Mouse (Mus musculus) E14TG2a.4 (cell line): ENCODE data around the gene S1pr5.

Experiments used
- CTCF ChIP-seq: conservative IDR thresholded peaks from 2 replicates; pipeline ENCODE4 v1.5.1; 2014; ENCODE audit warnings: low read length
- NANOG ChIP-seq: IDR thresholded peaks from 2 replicates; pipeline ENCODE4 v1.6.1; 2014; ENCODE audit warnings: borderline replicate concordance, low read length, mixed read lengths

- TF ChIP-seq CTCF (no peak), NANOG (no peak)
Observed at GRCm38 (mm10) chr9:21287571-21288402, 39.5 kb upstream of the S1pr5 start, which contains the start of gene Kri1.
